Comparison of ENCODE assay signal across 27 mouse cellular contexts in genomic region chr13:43412311-43412710, GRCm38 (mm10). TPM values are rescaled to one million over a fixed set of nuclear protein-coding genes. Genes with fewer than 3 reads are reported as not detected.
DNase-seq lines count a peak whose midpoint lies in the region; ATAC-seq and TF ChIP-seq lines count a peak whose summit lies in the region.
"Had no signal": no experiment of that assay in that cellular context is flagged by ENCODE, and none has a peak within 500 bp of the region (broad histone marks: within the 10 kb centered on the region; RNA-seq: fewer than 3 reads in every experiment).

No protein-coding gene starts in this region.

- CTCF ChIA-PET in Patski (lab: Charles Lee), result no interaction called here

- no peaks in the 10 kb centered on the region for H3K4me1 ChIP-seq in kidney, adult 2 months (ENCODE audit: control insufficient read depth, insufficient read depth, low read length)
- H3K4me1 ChIP-seq: embryonic facial prominence, embryonic 10.5 days; embryonic facial prominence, embryonic 13.5 days; forebrain, embryonic 12.5 days; forebrain, embryonic 15.5 days; hindbrain, embryonic 12.5 days; hindbrain, embryonic 15.5 days had no signal

- WGBS in kidney, adult 2 months, result 88% methylated on average over 7 of the region's 7 CpGs

- no peak for TF ChIP-seq POLR2A in kidney, adult 2 months (IDR thresholded peaks at IDR 0.05; ENCODE audit: low read depth, low read length)

- TF ChIP-seq CTCF in layer of hippocampus, adult 2 months (conservative IDR thresholded peaks at IDR 0.05), result no peak
- no peak for TF ChIP-seq CTCF in Patski (IDR thresholded peaks at IDR 0.05)
- TF ChIP-seq CTCF in kidney, adult 2 months (conservative IDR thresholded peaks at IDR 0.05; ENCODE audit: insufficient read depth, insufficient read length, low read depth, low read length), result no peak

- H3K27ac ChIP-seq in layer of hippocampus, adult 2 months, result peak overlapping the region; percentile 54; the same call in 1 of the 2 replicates
- H3K27ac ChIP-seq in kidney, adult 2 months (ENCODE audit: insufficient read depth, low read depth, low read length), result no peak overlapping the region
- H3K27ac ChIP-seq: embryonic facial prominence, embryonic 10.5 days; embryonic facial prominence, embryonic 13.5 days; forebrain, embryonic 12.5 days; forebrain, embryonic 15.5 days; gastrocnemius, adult 2 months; heart, adult 2 months; hindbrain, embryonic 12.5 days; hindbrain, embryonic 15.5 days had no signal

- in situ Hi-C loops in Patski (cut with MboI; ENCODE audit: low pct_unique_long_range_greater_than_20kb), result no loop called here

- ATAC-seq in Patski, result no peak
- ATAC-seq: activated CD4-positive, CD25-positive, alpha-beta regulatory T cell, adult 4 months; forebrain, embryonic 15.5 days; intestine, postnatal 0 days had no signal

- POLR2A ChIA-PET in Patski (lab: Charles Lee), result no interaction called here

- peak in 1 of 2 experiments; percentile 32 for DNase-seq in layer of hippocampus, adult 2 months (ENCODE audit: low spot score in 2 of 2)
- no peak for DNase-seq in layer of hippocampus, postnatal 10 days (ENCODE audit: low spot score in 2 of 2)
- DNase-seq in 416B (ENCODE audit: low read depth) (peak; percentile 40), Patski (ENCODE audit: low read depth, low spot score) (peak; percentile 9)
- no peak for DNase-seq in adrenal gland, adult 2 months
- DNase-seq in kidney, adult 2 months, result no peak
- DNase-seq: adrenal gland, postnatal 10 days; adrenal gland, postnatal 36 days; B cell, adult 2 months; cerebellum, adult 11 months; cerebellum, adult 8-10 months; cerebellum, postnatal 10 days; cerebellum, postnatal 36 days; embryo, embryonic 11 days; gastrocnemius, adult 2 months; gastrocnemius, postnatal 14 days; heart, adult 2 months had no signal

- peaks cover 5% of the 10 kb centered on the region for H3K36me3 ChIP-seq in kidney, adult 2 months (ENCODE audit: control insufficient read depth, insufficient read depth, low read length)

- no peak overlapping the region for H3K4me3 ChIP-seq in layer of hippocampus, adult 2 months
- no peak overlapping the region for H3K4me3 ChIP-seq in kidney, adult 2 months (ENCODE audit: insufficient read depth, low read depth, low read length)
- H3K4me3 ChIP-seq: embryonic facial prominence, embryonic 10.5 days; embryonic facial prominence, embryonic 13.5 days; erythroblast, embryonic 14.5 days; forebrain, embryonic 12.5 days; forebrain, embryonic 15.5 days; gastrocnemius, adult 2 months; heart, adult 2 months; hindbrain, embryonic 12.5 days; hindbrain, embryonic 15.5 days had no signal

- H3K27me3 ChIP-seq in Patski, result no peaks in the 10 kb centered on the region
- H3K27me3 ChIP-seq in kidney, adult 2 months (replicated peaks; ENCODE audit: control insufficient read depth, insufficient read depth, low read length), result no peaks in the 10 kb centered on the region
- H3K27me3 ChIP-seq: CH12.LX; embryonic facial prominence, embryonic 13.5 days; forebrain, embryonic 12.5 days; forebrain, embryonic 15.5 days; hindbrain, embryonic 12.5 days; hindbrain, embryonic 15.5 days had no signal

RNA-seq across cellular contexts. Expression of gene Nol7, which starts 14.1 kb away (rescaled TPM):
- 10 to 100 TPM; 88.4 to 89.6 TPM for total RNA-seq in layer of hippocampus, adult 2 months (2021)
- total RNA-seq in layer of hippocampus, postnatal 10 days (2021), result 100 to 1,000 TPM in 1 of 2 experiments, 10 to 100 TPM in 1; 96.5 to 109 TPM
- 162 TPM for polyA plus RNA-seq in Patski (2021)
- total RNA-seq in adrenal gland, adult 2 months (2021), result 100 to 1,000 TPM in 1 of 2 experiments, 10 to 100 TPM in 1; 93.4 to 120 TPM
- 87.4 and 105 TPM in 2 replicates for polyA plus RNA-seq in adrenal gland, adult 2 months (2012; rRNA removed)
- 42.8 and 46.0 TPM in 2 replicates for polyA plus RNA-seq in kidney, adult 2 months (2012; rRNA removed)

RNA-seq across cellular contexts. Expression of gene Sirt5, which starts 47.0 kb away (rescaled TPM):
- total RNA-seq in layer of hippocampus, adult 2 months (2021), result 10 to 100 TPM; 16.3 to 21.7 TPM
- 10 to 100 TPM; 15.9 to 17.9 TPM for total RNA-seq in layer of hippocampus, postnatal 10 days (2021)
- 24.8 TPM for polyA plus RNA-seq in Patski (2021)
- total RNA-seq in adrenal gland, adult 2 months (2021), result 10 to 100 TPM; 25.4 to 29.9 TPM
- 5.6 and 6.7 TPM in 2 replicates for polyA plus RNA-seq in adrenal gland, adult 2 months (2012; rRNA removed)
- 14.8 and 16.7 TPM in 2 replicates for polyA plus RNA-seq in kidney, adult 2 months (2012; rRNA removed)

Comparison
In these comparisons a context has a peak if more than half of its experiments do, and no peak if none do; other contexts are left out.
1. DNase-seq: peak in 416B (single experiment) and Patski (single experiment); none in layer of hippocampus, postnatal 10 days (0 of 2), adrenal gland, adult 2 months (single experiment) and kidney, adult 2 months (single experiment).